Mouse (Mus musculus) adrenal gland, postnatal 25 days (tissue): ENCODE results near the gene Samt3. TPM values are rescaled to one million over a fixed set of nuclear protein-coding genes. Genes with fewer than 3 reads are reported as not detected.

Experiments used
- DNase-seq: peaks from one replicate; pipeline ENCODE4 v3.0.0; 2021; ENCODE audit warnings: mixed read lengths
- long read RNA-seq: library from polyadenylated mRNA; stranded (forward); transcript quantifications from one replicate; pipeline ENCODE4 v2.0.0, GENCODE M21; 2021
- total RNA-seq: library from RNA; stranded (reverse); gene quantifications from 2 replicates; pipeline ENCODE4 v1.2.3, GENCODE M21; 2021

Gene Samt3
- not detected in 2 replicates for total RNA-seq
- long read RNA-seq, result 0 reads

GRCm38 (mm10) chrX:86043899-86044298, at the start of gene Samt3:
Gene Samt3, plus strand, starts transcription at chrX:86044199.
- DNase-seq, result no peak

DNA sequence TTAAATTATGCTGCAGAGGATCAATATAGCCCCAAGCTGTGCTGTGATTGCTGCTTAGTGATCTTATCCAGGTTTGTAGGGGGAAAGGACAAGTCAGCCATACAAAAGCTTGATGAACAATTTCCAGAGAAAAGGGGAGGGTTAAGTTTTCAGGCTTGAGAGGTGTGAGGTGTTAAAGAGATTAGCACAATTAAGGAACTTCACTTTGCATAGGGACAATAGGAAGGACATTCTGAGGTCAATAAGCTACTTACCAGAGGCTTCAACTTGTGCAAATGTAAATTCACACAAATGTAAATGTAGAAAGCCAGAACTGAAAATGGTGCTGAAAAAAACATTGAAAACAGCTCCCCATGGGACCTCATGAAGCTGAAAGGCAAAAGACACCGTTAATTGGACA, 27.4 kb upstream of the Samt3 start:
- DNase-seq, result no peak

DNA sequence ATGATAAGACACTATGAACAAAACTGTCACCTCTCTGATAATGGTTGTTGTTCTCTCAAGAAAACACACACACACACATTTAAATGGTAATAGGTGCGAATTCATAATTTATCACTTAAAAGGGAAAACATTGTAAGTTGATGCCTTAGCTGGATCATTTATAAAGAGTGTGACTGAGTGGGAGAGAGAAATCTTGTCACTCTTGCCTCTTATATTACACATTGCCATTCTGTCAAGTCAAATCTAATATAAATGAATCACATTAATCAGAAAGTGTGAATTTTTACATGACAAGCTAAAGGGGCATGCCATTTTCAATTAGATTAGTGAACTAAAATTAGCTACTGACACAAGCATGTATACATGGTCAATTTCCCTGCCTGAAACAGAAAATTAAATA, 44.7 kb downstream of the Samt3 start:
- no peak for DNase-seq

Other genes with a start within 250 kb of the Samt3 start
- 0.09 TPM in 1 of 2 replicates, not detected in the other for gene 5430427O19Rik, start 173.8 kb upstream of the Samt3 start, total RNA-seq
- gene Nr0b1, start 147.6 kb downstream of the Samt3 start, total RNA-seq, result 16.3 and 30.3 TPM in 2 replicates